Mouse (Mus musculus) erythroblast, adult 5-6 weeks (primary cell): ENCODE data around the gene Olfr198. TPM values are rescaled to one million over a fixed set of nuclear protein-coding genes. Genes with fewer than 3 reads are reported as not detected.
"Not testable (repeated sequence)": the region's sequence is repeated elsewhere in the genome, so short reads cannot be mapped to it uniquely, and the experiment has no call there.

Experiments used
- ATAC-seq: replicated peaks from 2 replicates; pipeline ENCODE4 v1.8.0; 2016; ENCODE audit warnings: moderate number of reproducible peaks, mild to moderate bottlenecking, moderate TSS enrichment, inconsistent platforms; ENCODE audit not compliant: poor library complexity, low FRiP score, severe bottlenecking
- total RNA-seq, 2 experiments: library from RNA; stranded (forward) in 1 of 2; stranded (reverse) in 1 of 2; fragments of 150-400 nt in 1 of 2; fragments of 200-764, 138-1000 nt in 1 of 2; gene quantifications; 2 replicates each; pipeline versions ENCODE4 v1.2.3 to v1.2.4; 2015 to 2017; ENCODE audit warnings: low replicate concordance in 2 of 2

Gene Olfr198
- not detected in 2 replicates for total RNA-seq (2015; ENCODE audit: low replicate concordance)
- total RNA-seq (2017; ENCODE audit: low replicate concordance) = not detected in 2 replicates

DNA sequence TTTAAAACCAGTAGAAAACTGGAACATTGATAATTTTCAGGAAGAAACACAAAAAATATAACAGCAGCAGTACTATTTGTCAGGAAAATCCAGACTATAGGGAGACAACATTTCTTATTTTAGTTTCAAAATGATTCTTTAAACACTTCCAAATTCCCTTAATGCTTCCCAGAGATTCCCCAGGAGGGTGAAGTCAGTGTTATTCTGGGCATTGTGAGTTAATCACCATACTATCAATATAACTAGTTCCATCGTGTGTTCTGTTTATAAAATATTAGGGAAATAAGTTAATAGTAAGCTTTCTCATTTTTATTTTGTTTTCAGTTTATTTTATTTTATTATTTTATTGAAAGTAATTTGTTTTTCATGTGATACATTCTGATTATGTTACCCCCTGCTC lies at the start of gene Olfr198:
Olfr198 (minus strand) TSS at position 101 of the 400 bp plus-strand sequence.
- ATAC-seq = not testable (repeated sequence)

DNA sequence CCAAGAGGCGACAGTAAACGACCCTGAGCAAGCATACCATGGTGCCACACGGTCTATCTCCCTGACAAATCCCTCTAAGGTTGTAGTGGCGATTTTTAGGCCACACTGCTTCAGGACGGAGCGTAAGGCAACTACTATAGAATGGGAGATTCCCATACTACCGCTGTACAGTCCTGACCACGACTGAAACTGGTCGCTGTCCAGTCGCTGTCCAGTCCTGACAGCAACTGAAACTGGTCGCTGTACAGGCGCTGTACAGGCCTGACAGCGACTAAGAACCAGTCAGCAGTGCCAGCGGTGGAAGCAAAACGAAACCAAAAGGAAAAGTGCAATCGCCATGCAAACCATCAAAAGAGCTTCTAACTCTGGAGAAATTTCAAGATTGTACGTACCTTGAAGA lies 46.4 kb upstream of the Olfr198 start:
- no peak for ATAC-seq

DNA sequence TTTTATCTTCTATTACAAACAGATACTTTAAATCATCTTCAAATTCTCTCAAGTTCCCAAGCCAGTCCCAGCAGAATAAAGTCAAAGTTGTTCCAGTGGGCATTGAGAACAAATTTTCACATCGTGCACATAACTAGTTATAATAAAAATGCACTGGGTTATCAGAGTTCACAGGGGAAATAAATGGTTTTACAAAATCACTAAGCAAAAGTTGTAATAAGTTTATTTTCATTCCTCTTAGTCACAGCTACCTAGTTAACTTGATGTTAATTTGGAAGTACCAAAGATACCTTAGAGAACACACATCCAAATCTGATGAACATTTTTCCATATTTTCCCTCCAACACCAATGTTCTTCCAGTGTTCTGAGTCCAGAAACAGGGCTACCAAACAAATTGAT lies 16.3 kb upstream of the Olfr198 start, which contains the start of gene Olfr199:
Olfr199 (minus strand) TSS at position 101 of the 400 bp plus-strand sequence.
- ATAC-seq = not testable (repeated sequence)

DNA sequence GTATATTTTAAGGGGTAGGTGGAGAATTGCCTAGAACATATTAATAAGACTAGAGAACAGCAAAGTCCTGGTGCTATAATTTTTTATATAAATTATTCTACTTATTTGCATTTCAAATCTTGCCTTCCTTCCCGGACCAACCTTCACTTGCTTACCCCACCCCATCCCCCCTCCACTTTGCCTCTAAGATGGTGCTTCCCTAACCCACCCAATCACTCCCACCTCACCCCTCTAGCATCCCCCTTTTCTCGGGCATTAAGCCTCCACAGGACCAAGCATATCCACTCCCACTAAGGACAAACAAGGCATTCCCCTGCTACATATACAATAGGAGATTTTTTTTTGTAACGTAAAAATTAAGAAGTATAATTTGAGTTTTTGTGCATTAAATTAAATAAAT lies 14.5 kb upstream of the Olfr198 start:
- ATAC-seq = not testable (repeated sequence)

DNA sequence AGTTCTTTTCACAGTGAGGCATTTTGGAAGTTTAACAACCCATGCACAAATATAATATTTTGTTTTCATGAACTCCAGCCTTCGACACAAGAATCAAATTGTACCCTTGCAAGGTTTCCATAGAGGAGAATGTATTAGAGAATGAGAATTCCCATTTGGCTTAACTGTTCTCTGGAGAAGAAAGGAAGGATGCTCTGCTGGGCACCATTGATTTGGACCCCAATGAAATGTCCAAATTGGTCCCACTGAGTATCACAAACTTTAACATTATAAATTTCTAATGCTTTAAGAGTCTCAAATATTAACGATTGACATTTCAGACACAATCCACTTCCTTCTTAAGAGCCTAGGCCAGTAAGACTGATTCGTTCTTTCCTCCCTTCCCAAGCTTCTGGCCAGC lies 33.0 kb downstream of the Olfr198 start, which contains the start of gene Olfr196:
Olfr196 (minus strand) TSS at position 101 of the 400 bp plus-strand sequence.
- ATAC-seq = no peak

DNA sequence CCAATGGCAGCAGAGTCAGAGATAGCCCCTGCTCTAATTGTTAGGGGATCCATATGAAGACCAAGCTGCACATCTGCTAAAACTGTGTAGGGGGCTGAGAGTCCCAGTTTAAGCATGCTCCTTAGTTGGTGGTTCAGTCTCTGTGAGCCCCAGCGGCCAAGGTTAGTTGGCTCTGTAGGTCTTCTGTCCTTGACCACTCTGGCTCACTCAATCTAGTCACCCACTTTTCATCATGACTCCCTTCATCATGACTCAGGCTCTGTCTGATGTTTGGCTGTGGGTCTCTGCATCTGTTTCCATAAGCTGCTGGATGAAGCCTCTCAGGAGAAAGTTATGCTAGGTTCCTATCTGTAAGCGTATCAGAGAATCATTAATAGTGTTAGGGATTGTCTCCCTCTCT lies 51.3 kb downstream of the Olfr198 start:
- no peak for ATAC-seq

Other genes starting within 250 kb of the Olfr198 start
- gene Olfr183, start 208.2 kb downstream of the Olfr198 start, total RNA-seq (2015; ENCODE audit: low replicate concordance) = not detected in 2 replicates
- gene Olfr183, start 208.2 kb downstream of the Olfr198 start, total RNA-seq (2017; ENCODE audit: low replicate concordance) = not detected in 2 replicates
- not detected in 2 replicates for gene Olfr186, start 173.2 kb downstream of the Olfr198 start, total RNA-seq (2015; ENCODE audit: low replicate concordance)
- gene Olfr186, start 173.2 kb downstream of the Olfr198 start, total RNA-seq (2017; ENCODE audit: low replicate concordance) = not detected in 2 replicates
- not detected in 2 replicates for gene Olfr187, start 163.8 kb downstream of the Olfr198 start, total RNA-seq (2015; ENCODE audit: low replicate concordance)
- not detected in 2 replicates for gene Olfr187, start 163.8 kb downstream of the Olfr198 start, total RNA-seq (2017; ENCODE audit: low replicate concordance)
- not detected in 2 replicates for gene Olfr190, start 125.5 kb downstream of the Olfr198 start, total RNA-seq (2015; ENCODE audit: low replicate concordance)
- under 0.01 TPM in 1 of 2 replicates, not detected in the other for gene Olfr190, start 125.5 kb downstream of the Olfr198 start, total RNA-seq (2017; ENCODE audit: low replicate concordance)
- not detected in 2 replicates for gene Olfr191, start 113.7 kb downstream of the Olfr198 start, total RNA-seq (2015; ENCODE audit: low replicate concordance)
- not detected in 2 replicates for gene Olfr191, start 113.7 kb downstream of the Olfr198 start, total RNA-seq (2017; ENCODE audit: low replicate concordance)
- not detected in 2 replicates for gene Olfr193, start 91.7 kb downstream of the Olfr198 start, total RNA-seq (2015; ENCODE audit: low replicate concordance)
- not detected in 2 replicates for gene Olfr193, start 91.7 kb downstream of the Olfr198 start, total RNA-seq (2017; ENCODE audit: low replicate concordance)
- not detected in 2 replicates for gene Olfr194, start 82.5 kb downstream of the Olfr198 start, total RNA-seq (2015; ENCODE audit: low replicate concordance)
- gene Olfr194, start 82.5 kb downstream of the Olfr198 start, total RNA-seq (2017; ENCODE audit: low replicate concordance) = not detected in 2 replicates
- gene Olfr195, start 56.5 kb downstream of the Olfr198 start, total RNA-seq (2015; ENCODE audit: low replicate concordance) = not detected in 2 replicates
- not detected in 2 replicates for gene Olfr195, start 56.5 kb downstream of the Olfr198 start, total RNA-seq (2017; ENCODE audit: low replicate concordance)
- not detected in 2 replicates for gene Olfr196, start 33.1 kb downstream of the Olfr198 start, total RNA-seq (2015; ENCODE audit: low replicate concordance)
- gene Olfr196, start 33.1 kb downstream of the Olfr198 start, total RNA-seq (2017; ENCODE audit: low replicate concordance) = 0.28 TPM in 1 of 2 replicates, not detected in the other
- gene Olfr199, start 16.2 kb upstream of the Olfr198 start, total RNA-seq (2015; ENCODE audit: low replicate concordance) = not detected in 2 replicates
- gene Olfr199, start 16.2 kb upstream of the Olfr198 start, total RNA-seq (2017; ENCODE audit: low replicate concordance) = not detected in 2 replicates
- gene Olfr201, start 69.1 kb upstream of the Olfr198 start, total RNA-seq (2015; ENCODE audit: low replicate concordance) = not detected in 2 replicates
- not detected in 2 replicates for gene Olfr201, start 69.1 kb upstream of the Olfr198 start, total RNA-seq (2017; ENCODE audit: low replicate concordance)
- gene Olfr202, start 83.3 kb upstream of the Olfr198 start, total RNA-seq (2015; ENCODE audit: low replicate concordance) = not detected in 2 replicates
- not detected in 2 replicates for gene Olfr202, start 83.3 kb upstream of the Olfr198 start, total RNA-seq (2017; ENCODE audit: low replicate concordance)
- not detected in 2 replicates for gene Olfr203, start 95.3 kb upstream of the Olfr198 start, total RNA-seq (2015; ENCODE audit: low replicate concordance)
- gene Olfr203, start 95.3 kb upstream of the Olfr198 start, total RNA-seq (2017; ENCODE audit: low replicate concordance) = not detected in 2 replicates
- gene Olfr204, start 114.7 kb upstream of the Olfr198 start, total RNA-seq (2015; ENCODE audit: low replicate concordance) = not detected in 2 replicates
- gene Olfr204, start 114.7 kb upstream of the Olfr198 start, total RNA-seq (2017; ENCODE audit: low replicate concordance) = not detected in 2 replicates
- not detected in 2 replicates for gene Olfr205, start 127.6 kb upstream of the Olfr198 start, total RNA-seq (2015; ENCODE audit: low replicate concordance)
- gene Olfr205, start 127.6 kb upstream of the Olfr198 start, total RNA-seq (2017; ENCODE audit: low replicate concordance) = not detected in 2 replicates
- gene Olfr206, start 145.7 kb upstream of the Olfr198 start, total RNA-seq (2015; ENCODE audit: low replicate concordance) = not detected in 2 replicates
- gene Olfr206, start 145.7 kb upstream of the Olfr198 start, total RNA-seq (2017; ENCODE audit: low replicate concordance) = not detected in 2 replicates
- gene Olfr209, start 160.5 kb upstream of the Olfr198 start, total RNA-seq (2015; ENCODE audit: low replicate concordance) = not detected in 2 replicates
- not detected in 2 replicates for gene Olfr209, start 160.5 kb upstream of the Olfr198 start, total RNA-seq (2017; ENCODE audit: low replicate concordance)
- gene Gabrr3, start 203.8 kb upstream of the Olfr198 start, total RNA-seq (2015; ENCODE audit: low replicate concordance) = not detected in 2 replicates
- not detected in 2 replicates for gene Gabrr3, start 203.8 kb upstream of the Olfr198 start, total RNA-seq (2017; ENCODE audit: low replicate concordance)